Mouse (Mus musculus): ENCODE results near the gene Dhx32. TPM values are rescaled to one million over a fixed set of nuclear protein-coding genes. Genes with fewer than 3 reads are reported as not detected.

Dhx32 gene
- polyA plus RNA-seq, 2 experiments, result 6.8 to 10.6 TPM

GRCm38 (mm10) chr7:133775796-133776625, 6.5 kb downstream of the Dhx32 start:
- peak; percentile 82 for ATAC-seq (ENCODE audit: insufficient read depth)

GRCm38 (mm10) chr7:133775179-133775578, 7.3 kb downstream of the Dhx32 start:
- Histone ChIP-seq H3K4me2 (ENCODE audit: low read depth) (peak overlapping the region; percentile 84; the same call in 1 of the 2 replicates), H3K4me3 (ENCODE audit: insufficient read depth in 1 of 2, low read depth in 2 of 2, low read length in 2 of 2) (no peak overlapping the region)
- 53% methylated on average over 5 of the region's 5 CpGs for WGBS (ENCODE audit: insufficient replicate concordance)

More at GRCm38 (mm10) chr7:133775796-133776625, 6.5 kb downstream of the Dhx32 start:
- H3K36me3 ChIP-seq (replicated peaks; ENCODE audit: control insufficient read depth, insufficient read depth, low read depth), result no peaks in the 10 kb centered on the region
- H3K9me3 ChIP-seq (ENCODE audit: control insufficient read depth, low read length), result no peaks in the 10 kb centered on the region
- peak overlapping the region; percentile 84 for H3K4me2 ChIP-seq (ENCODE audit: low read depth)
- peaks cover 12 to 13% of the 10 kb centered on the region in 2 experiments for H3K4me1 ChIP-seq (replicated peaks; ENCODE audit: control insufficient read depth in 2 of 2, insufficient read depth in 2 of 2, low read length in 1 of 2)
- WGBS (ENCODE audit: insufficient replicate concordance), result 3% methylated on average over 38 of the region's 38 CpGs
- peak overlapping the region; percentile 72 for H3K9ac ChIP-seq (replicated peaks)
- peak overlapping the region; percentile 78 to 82 for H3K4me3 ChIP-seq (ENCODE audit: insufficient read depth in 1 of 2, low read depth in 2 of 2, low read length in 2 of 2)
- no peaks in the 10 kb centered on the region for H3K27me3 ChIP-seq (ENCODE audit: control insufficient read depth, insufficient read depth, low read length)
- TF ChIP-seq CTCF (IDR thresholded peaks at IDR 0.05; ENCODE audit: low read depth), result no peak
- no peak for TF ChIP-seq EP300 (IDR thresholded peaks at IDR 0.05; ENCODE audit: low read depth)
- DNase-seq (ENCODE audit: low read depth in 3 of 3, low spot score in 3 of 3), result peak in 1 of 3 experiments; percentile 20
- no peak overlapping the region for H3K27ac ChIP-seq

GRCm38 (mm10) chr7:133768517-133768916, 14.0 kb downstream of the Dhx32 start:
- no peak for TF ChIP-seq EP300 (IDR thresholded peaks at IDR 0.05; ENCODE audit: low read depth)
- no peak for TF ChIP-seq CTCF (IDR thresholded peaks at IDR 0.05; ENCODE audit: low read depth)
- 54% methylated on average over 5 of the region's 5 CpGs for WGBS (ENCODE audit: insufficient replicate concordance)
- no peak overlapping the region for H3K27ac ChIP-seq

More at GRCm38 (mm10) chr7:133775179-133775578, 7.3 kb downstream of the Dhx32 start:
- Histone ChIP-seq H3K4me1 (replicated peaks; ENCODE audit: control insufficient read depth in 2 of 2, insufficient read depth in 2 of 2, low read length in 1 of 2) (peaks cover 12 to 13% of the 10 kb centered on the region in 2 experiments), H3K27me3 (ENCODE audit: control insufficient read depth, insufficient read depth, low read length) (no peaks in the 10 kb centered on the region), H3K36me3 (replicated peaks; ENCODE audit: control insufficient read depth, insufficient read depth, low read depth) (no peaks in the 10 kb centered on the region), H3K9me3 (ENCODE audit: control insufficient read depth, low read length) (no peaks in the 10 kb centered on the region), H3K27ac (no peak overlapping the region), H3K9ac (replicated peaks) (no peak overlapping the region)
- DNase-seq (ENCODE audit: low read depth in 3 of 3, low spot score in 3 of 3) (no peak), ATAC-seq (ENCODE audit: insufficient read depth) (no peak)
- TF ChIP-seq CTCF (IDR thresholded peaks at IDR 0.05; ENCODE audit: low read depth) (no peak), EP300 (IDR thresholded peaks at IDR 0.05; ENCODE audit: low read depth) (no peak)

GRCm38 (mm10) chr7:133768027-133768426, 14.5 kb downstream of the Dhx32 start:
- no peak for TF ChIP-seq CTCF (IDR thresholded peaks at IDR 0.05; ENCODE audit: low read depth)
- TF ChIP-seq EP300 (IDR thresholded peaks at IDR 0.05; ENCODE audit: low read depth), result no peak
- Histone ChIP-seq H3K4me1 (replicated peaks; ENCODE audit: control insufficient read depth in 2 of 2, insufficient read depth in 2 of 2, low read length in 1 of 2) (no peaks in the 10 kb centered on the region), H3K27me3 (ENCODE audit: control insufficient read depth, insufficient read depth, low read length) (no peaks in the 10 kb centered on the region), H3K4me2 (ENCODE audit: low read depth) (no peak overlapping the region), H3K4me3 (ENCODE audit: insufficient read depth in 1 of 2, low read depth in 2 of 2, low read length in 2 of 2) (no peak overlapping the region), H3K36me3 (replicated peaks; ENCODE audit: control insufficient read depth, insufficient read depth, low read depth) (no peaks in the 10 kb centered on the region), H3K9me3 (ENCODE audit: control insufficient read depth, low read length) (no peaks in the 10 kb centered on the region), H3K9ac (replicated peaks) (no peak overlapping the region), H3K27ac (no peak overlapping the region)
- WGBS (ENCODE audit: insufficient replicate concordance), result 75% methylated on average over 4 of the region's 4 CpGs
- ATAC-seq (ENCODE audit: insufficient read depth) (no peak), DNase-seq (ENCODE audit: low read depth in 3 of 3, low spot score in 3 of 3) (no peak)

More at GRCm38 (mm10) chr7:133768517-133768916, 14.0 kb downstream of the Dhx32 start:
- no peaks in the 10 kb centered on the region for H3K4me1 ChIP-seq (replicated peaks; ENCODE audit: control insufficient read depth in 2 of 2, insufficient read depth in 2 of 2, low read length in 1 of 2)
- no peaks in the 10 kb centered on the region for H3K9me3 ChIP-seq (ENCODE audit: control insufficient read depth, low read length)
- no peak for DNase-seq (ENCODE audit: low read depth in 3 of 3, low spot score in 3 of 3)
- no peaks in the 10 kb centered on the region for H3K27me3 ChIP-seq (ENCODE audit: control insufficient read depth, insufficient read depth, low read length)
- H3K36me3 ChIP-seq (replicated peaks; ENCODE audit: control insufficient read depth, insufficient read depth, low read depth), result no peaks in the 10 kb centered on the region
- no peak for ATAC-seq (ENCODE audit: insufficient read depth)
- H3K9ac ChIP-seq (replicated peaks), result no peak overlapping the region
- no peak overlapping the region for H3K4me2 ChIP-seq (ENCODE audit: low read depth)
- no peak overlapping the region for H3K4me3 ChIP-seq (ENCODE audit: insufficient read depth in 1 of 2, low read depth in 2 of 2, low read length in 2 of 2)

GRCm38 (mm10) chr7:133765849-133766243, 16.7 kb downstream of the Dhx32 start:
- H3K9ac ChIP-seq (replicated peaks), result no peak overlapping the region
- peaks cover 2% of the 10 kb centered on the region; the same call in 1 of the 2 replicates for H3K9me3 ChIP-seq (ENCODE audit: control insufficient read depth, low read length)
- no peaks in the 10 kb centered on the region for H3K36me3 ChIP-seq (replicated peaks; ENCODE audit: control insufficient read depth, insufficient read depth, low read depth)
- no peaks in the 10 kb centered on the region for H3K27me3 ChIP-seq (ENCODE audit: control insufficient read depth, insufficient read depth, low read length)
- H3K4me3 ChIP-seq (ENCODE audit: insufficient read depth in 1 of 2, low read depth in 2 of 2, low read length in 2 of 2), result no peak overlapping the region
- 82% methylated on average over 13 of the region's 13 CpGs for WGBS (ENCODE audit: insufficient replicate concordance)
- H3K27ac ChIP-seq, result no peak overlapping the region
- H3K4me1 ChIP-seq (replicated peaks; ENCODE audit: control insufficient read depth in 2 of 2, insufficient read depth in 2 of 2, low read length in 1 of 2), result no peaks in the 10 kb centered on the region
- no peak overlapping the region for H3K4me2 ChIP-seq (ENCODE audit: low read depth)
- TF ChIP-seq CTCF (IDR thresholded peaks at IDR 0.05; ENCODE audit: low read depth) (no peak), EP300 (IDR thresholded peaks at IDR 0.05; ENCODE audit: low read depth) (no peak)
- ATAC-seq (ENCODE audit: insufficient read depth), result no peak
- no peak for DNase-seq (ENCODE audit: low read depth in 3 of 3, low spot score in 3 of 3)

Data from liver, embryonic 14.5 days (tissue).